Comparison of ENCODE assay signal across 25 mouse cellular contexts in genomic region chr14:31317754-31318153, GRCm38 (mm10). TPM values are rescaled to one million over a fixed set of nuclear protein-coding genes. Genes with fewer than 3 reads are reported as not detected.
DNase-seq lines count a peak whose midpoint lies in the region; ATAC-seq and TF ChIP-seq lines count a peak whose summit lies in the region.
"Had no signal": no experiment of that assay in that cellular context is flagged by ENCODE, and none has a peak within 500 bp of the region (broad histone marks: within the 10 kb centered on the region; RNA-seq: fewer than 3 reads in every experiment).

No protein-coding gene starts in this region.

- 47% methylated on average over 3 of the region's 3 CpGs for WGBS in liver, embryonic 13.5 days (ENCODE audit: insufficient replicate concordance)
- WGBS in liver, embryonic 16.5 days (ENCODE audit: insufficient replicate concordance), result 56% methylated on average over 3 of the region's 3 CpGs
- 83% methylated on average over 3 of the region's 3 CpGs for WGBS in kidney, embryonic 14.5 days

- DNase-seq in MEL (ENCODE audit: low read depth, low spot score), result peak; percentile 38
- peak; percentile 39 for DNase-seq in c-Kit-positive CD71-positive TER-119-positive erythroid progenitor cells, embryonic 14.5 days (ENCODE audit: low spot score)
- no peak for DNase-seq in liver, embryonic 13.5 days
- DNase-seq in kidney, postnatal 10 days, result no peak
- no peak for DNase-seq in layer of hippocampus, adult 9-10 months (ENCODE audit: low spot score)
- DNase-seq: adrenal gland, postnatal 10 days; adrenal gland, postnatal 36 days; cerebellum, adult 11 months; cerebellum, adult 2 months; cerebellum, adult 9-11 months; cerebellum, postnatal 25 days; gastrocnemius, postnatal 10 days; heart, adult 2 months had no signal

- TF ChIP-seq RAD21 in MEL (IDR thresholded peaks at IDR 0.05; ENCODE audit: low read depth, low read length), result no peak

- H3K4me2 ChIP-seq in liver, embryonic 13.5 days, result peak overlapping the region; percentile 39
- H3K4me2 ChIP-seq in liver, embryonic 16.5 days (ENCODE audit: low read depth, low read length), result no peak overlapping the region
- no peak overlapping the region for H3K4me2 ChIP-seq in kidney, embryonic 14.5 days (replicated peaks; ENCODE audit: low read depth, low read length)
- H3K4me2 ChIP-seq: embryonic facial prominence, embryonic 13.5 days; forebrain, embryonic 13.5 days; heart, embryonic 11.5 days; hindbrain, embryonic 12.5 days; hindbrain, embryonic 15.5 days had no signal

- no peaks in the 10 kb centered on the region for H3K79me2 ChIP-seq in MEL (ENCODE audit: control insufficient read depth, insufficient read depth, low read length, poor library complexity)

- peaks cover 0 to 10% of the 10 kb centered on the region in 2 experiments; a peak in 1 of 4 replicates for H3K4me1 ChIP-seq in MEL (ENCODE audit: control insufficient read depth in 1 of 2, insufficient read depth in 2 of 2, low read length in 2 of 2)
- peaks cover 38% of the 10 kb centered on the region for H3K4me1 ChIP-seq in liver, embryonic 13.5 days (replicated peaks)
- H3K4me1 ChIP-seq in liver, embryonic 16.5 days (ENCODE audit: control insufficient read depth, low read depth, low read length), result peaks cover 16% of the 10 kb centered on the region
- H3K4me1 ChIP-seq in kidney, embryonic 14.5 days (ENCODE audit: control insufficient read depth, insufficient read depth, low read length), result no peaks in the 10 kb centered on the region
- H3K4me1 ChIP-seq: forebrain, embryonic 13.5 days; hindbrain, embryonic 12.5 days; hindbrain, embryonic 15.5 days had no signal

- no peak for TF ChIP-seq POLR2A in MEL (IDR thresholded peaks at IDR 0.05; ENCODE audit: control insufficient read depth in 1 of 2, insufficient read depth in 1 of 2, low read depth in 1 of 2, low read length in 2 of 2, poor library complexity in 1 of 2)

- no peaks in the 10 kb centered on the region for H3K27me3 ChIP-seq in MEL (ENCODE audit: control insufficient read depth in 1 of 2, insufficient read depth in 2 of 2, low read length in 2 of 2)
- no peaks in the 10 kb centered on the region for H3K27me3 ChIP-seq in liver, embryonic 13.5 days
- H3K27me3 ChIP-seq in liver, embryonic 16.5 days (ENCODE audit: control insufficient read depth, insufficient read depth, low read depth, low read length), result peaks cover 3% of the 10 kb centered on the region; the same call in 1 of the 2 replicates
- H3K27me3 ChIP-seq in kidney, embryonic 14.5 days (ENCODE audit: control insufficient read depth, insufficient read depth, low read length), result no peaks in the 10 kb centered on the region
- H3K27me3 ChIP-seq: embryonic facial prominence, embryonic 13.5 days; forebrain, embryonic 13.5 days; hindbrain, embryonic 12.5 days; hindbrain, embryonic 15.5 days had no signal

- no peaks in the 10 kb centered on the region for H3K9me3 ChIP-seq in MEL (replicated peaks; ENCODE audit: insufficient read depth, low read length)
- H3K9me3 ChIP-seq in liver, embryonic 13.5 days (replicated peaks), result no peaks in the 10 kb centered on the region
- no peaks in the 10 kb centered on the region for H3K9me3 ChIP-seq in liver, embryonic 16.5 days (replicated peaks; ENCODE audit: control insufficient read depth, low read length)
- no peaks in the 10 kb centered on the region for H3K9me3 ChIP-seq in kidney, embryonic 14.5 days (ENCODE audit: control insufficient read depth, low read length)
- H3K9me3 ChIP-seq: embryonic facial prominence, embryonic 10.5 days; embryonic facial prominence, embryonic 13.5 days; forebrain, embryonic 13.5 days; hindbrain, embryonic 12.5 days; hindbrain, embryonic 15.5 days had no signal

- no peak overlapping the region for H3K27ac ChIP-seq in MEL (ENCODE audit: control insufficient read depth, low read depth, low read length)
- peak overlapping the region; percentile 45 for H3K27ac ChIP-seq in liver, embryonic 13.5 days
- 0 out of 2 replicates have a peak overlapping the region, but pooled peaks have one; percentile 5 for H3K27ac ChIP-seq in liver, embryonic 16.5 days (ENCODE audit: low read length)
- H3K27ac ChIP-seq in kidney, embryonic 14.5 days (ENCODE audit: low read depth, low read length), result no peak overlapping the region
- H3K27ac ChIP-seq: embryonic facial prominence, embryonic 10.5 days; embryonic facial prominence, embryonic 13.5 days; forebrain, embryonic 13.5 days; heart, adult 2 months; hindbrain, embryonic 12.5 days; hindbrain, embryonic 15.5 days had no signal

- no peak overlapping the region for H3K4me3 ChIP-seq in MEL (ENCODE audit: control insufficient read depth in 1 of 2, insufficient read depth in 1 of 2, low read depth in 2 of 2, low read length in 2 of 2)
- no peak overlapping the region for H3K4me3 ChIP-seq in liver, embryonic 13.5 days (replicated peaks)
- no peak overlapping the region for H3K4me3 ChIP-seq in liver, embryonic 16.5 days (ENCODE audit: low read depth, low read length)
- no peak overlapping the region for H3K4me3 ChIP-seq in kidney, embryonic 14.5 days (ENCODE audit: low read length)
- H3K4me3 ChIP-seq: embryonic facial prominence, embryonic 10.5 days; embryonic facial prominence, embryonic 13.5 days; erythroblast, embryonic 14.5 days; forebrain, embryonic 13.5 days; heart, adult 2 months; hindbrain, embryonic 12.5 days; hindbrain, embryonic 15.5 days had no signal

- peaks cover 0 to 3% of the 10 kb centered on the region in 2 experiments; a peak in 1 of 4 replicates for H3K36me3 ChIP-seq in MEL (ENCODE audit: control insufficient read depth in 1 of 2, insufficient read depth in 2 of 2, low read length in 2 of 2)
- H3K36me3 ChIP-seq in liver, embryonic 13.5 days, result no peaks in the 10 kb centered on the region
- H3K36me3 ChIP-seq in liver, embryonic 16.5 days (ENCODE audit: control insufficient read depth, insufficient read depth), result no peaks in the 10 kb centered on the region
- H3K36me3 ChIP-seq in kidney, embryonic 14.5 days (ENCODE audit: control insufficient read depth, insufficient read depth, low read length), result no peaks in the 10 kb centered on the region
- H3K36me3 ChIP-seq: embryonic facial prominence, embryonic 10.5 days; embryonic facial prominence, embryonic 13.5 days; hindbrain, embryonic 12.5 days; hindbrain, embryonic 15.5 days had no signal

- ATAC-seq in liver, embryonic 13.5 days (ENCODE audit: low read depth), result peak; percentile 95
- peak; percentile 83 for ATAC-seq in liver, embryonic 16.5 days (ENCODE audit: low read depth)
- ATAC-seq in kidney, embryonic 14.5 days (ENCODE audit: low FRiP score, low TSS enrichment), result no peak
- ATAC-seq: CD4-positive, CD25-positive, alpha-beta regulatory T cell, adult 4 months; forebrain, embryonic 13.5 days; forebrain, embryonic 16.5 days; Patski had no signal

- TF ChIP-seq CTCF in MEL (IDR thresholded peaks at IDR 0.05 in 2 of 3, conservative IDR thresholded peaks at IDR 0.05 in 1 of 3; ENCODE audit: control insufficient read depth in 1 of 3, insufficient read depth in 1 of 3, low read depth in 2 of 3, low read length in 3 of 3, poor library complexity in 1 of 3, severe bottlenecking in 1 of 3), result no peak

- no peak overlapping the region for H3K9ac ChIP-seq in MEL (ENCODE audit: control insufficient read depth, low read depth, low read length, poor library complexity, severe bottlenecking)
- peak overlapping the region; percentile 45 for H3K9ac ChIP-seq in liver, embryonic 13.5 days
- no peak overlapping the region for H3K9ac ChIP-seq in liver, embryonic 16.5 days (ENCODE audit: low read depth, low read length)
- H3K9ac ChIP-seq in kidney, embryonic 14.5 days (ENCODE audit: low read depth, low read length), result no peak overlapping the region
- H3K9ac ChIP-seq: embryonic facial prominence, embryonic 13.5 days; forebrain, embryonic 13.5 days; hindbrain, embryonic 12.5 days; hindbrain, embryonic 15.5 days had no signal

- peak in 1 of 2 experiments; percentile 19; a peak in 1 of 4 replicates for TF ChIP-seq EP300 in MEL (IDR thresholded peaks at IDR 0.05; ENCODE audit: low read depth in 1 of 2, low read length in 2 of 2)

TF ChIP-seq in MEL, 35 proteins besides CTCF, POLR2A, EP300 and RAD21:
- no peak for TF ChIP-seq KAT2A (conservative IDR thresholded peaks at IDR 0.05; ENCODE audit: low read depth, low read length)
- no peak for TF ChIP-seq POLR2AphosphoS2 (IDR thresholded peaks at IDR 0.05; ENCODE audit: low read length)
- no peak for TF ChIP-seq ETS1 (IDR thresholded peaks at IDR 0.05; ENCODE audit: low read depth, low read length)

RNA-seq across cellular contexts. Expression of gene Dnah1, which starts 5.9 kb away (rescaled TPM):
- 0.03 and 0.04 TPM in 2 replicates for total RNA-seq in MEL (2012; rRNA removed)
- polyA plus RNA-seq in MEL (2012; ENCODE audit: insufficient read depth in 1 of 2, insufficient read length in 2 of 2, low read depth in 1 of 2, low replicate concordance in 2 of 2, missing spikeins in 1 of 2), result under 1 TPM in 1 of 2 experiments, not detected in 1; 0.11 TPM
- 0.15 and 0.28 TPM in 2 replicates for polyA plus RNA-seq in liver, embryonic 13.5 days (2015; fragmentation: Nextera tagmentation; extraction: Ambion mirVana)
- 0.07 and 0.14 TPM in 2 replicates for polyA plus RNA-seq in liver, embryonic 16.5 days (2015; fragmentation: Nextera tagmentation; extraction: Ambion mirVana)
- 5.5 and 9.0 TPM in 2 replicates for polyA plus RNA-seq in kidney, embryonic 14.5 days (2014; fragmentation: Nextera tagmentation; extraction: Ambion mirVana)
- polyA plus RNA-seq: erythroblast, embryonic 14.5 days had no signal

RNA-seq across cellular contexts. Expression of gene Capn7, which starts 18.7 kb away (rescaled TPM):
- total RNA-seq in MEL (2012; rRNA removed), result 23.2 and 24.9 TPM in 2 replicates
- 10 to 100 TPM; 30.0 to 83.7 TPM for polyA plus RNA-seq in MEL (2012; ENCODE audit: insufficient read depth in 1 of 2, insufficient read length in 2 of 2, low read depth in 1 of 2, low replicate concordance in 2 of 2, missing spikeins in 1 of 2)
- 18.1 and 21.9 TPM in 2 replicates for polyA plus RNA-seq in liver, embryonic 13.5 days (2015; fragmentation: Nextera tagmentation; extraction: Ambion mirVana)
- 15.0 and 15.2 TPM in 2 replicates for polyA plus RNA-seq in liver, embryonic 16.5 days (2015; fragmentation: Nextera tagmentation; extraction: Ambion mirVana)
- polyA plus RNA-seq in kidney, embryonic 14.5 days (2014; fragmentation: Nextera tagmentation; extraction: Ambion mirVana), result 27.4 and 49.8 TPM in 2 replicates

Comparison
In these comparisons a context has a peak if more than half of its experiments do, and no peak if none do; other contexts are left out.
1. DNase-seq: peak in MEL (single experiment) and c-Kit-positive CD71-positive TER-119-positive erythroid progenitor cells, embryonic 14.5 days (single experiment); none in liver, embryonic 13.5 days (single experiment), kidney, postnatal 10 days (single experiment) and layer of hippocampus, adult 9-10 months (single experiment).
2. H3K27ac ChIP-seq: peak in liver, embryonic 13.5 days (single experiment) and liver, embryonic 16.5 days (single experiment); none in MEL (single experiment) and kidney, embryonic 14.5 days (single experiment).